Mouse (Mus musculus) lung, postnatal 0 days (tissue): ENCODE measurements around the gene Gpr84. TPM values are rescaled to one million over a fixed set of nuclear protein-coding genes. Genes with fewer than 3 reads are reported as not detected.

Source experiments
- ATAC-seq: fragments of 200-750 bp; cut with Nextera tagmentation; 2 replicates; pipeline ENCODE4 v1.8.0; 2017; ENCODE audit warnings: moderate library complexity
- DNase-seq: peaks from one replicate; pipeline ENCODE4 v3.0.0-alpha.2; 2016; ENCODE audit warnings: low spot score
- H3K27ac ChIP-seq: fragments of 300-500 bp; sonication (generic); 2 replicates; pipeline ENCODE4 v1.5.1; 2014; ENCODE audit warnings: antibody characterized with exemption, mild to moderate bottlenecking, low read length, mixed read lengths
- H3K27me3 ChIP-seq: fragments of 300-500 bp; sonication (generic); replicated peaks from 2 replicates; pipeline ENCODE4 v1.6.1; 2014; ENCODE audit warnings: low read length, mixed read lengths; ENCODE audit not compliant: insufficient read depth
- H3K36me3 ChIP-seq: fragments of 300-500 bp; sonication (generic); 2 replicates; pipeline ENCODE4 v1.6.1; 2014; ENCODE audit warnings: low read length, mixed read lengths; ENCODE audit not compliant: insufficient read depth
- H3K4me1 ChIP-seq: fragments of 300-500 bp; sonication (generic); 2 replicates; pipeline ENCODE4 v1.6.1; 2014; ENCODE audit warnings: antibody characterized with exemption, low read depth, low read length, mixed read lengths; ENCODE audit not compliant: insufficient read depth
- H3K4me2 ChIP-seq: fragments of 300-500 bp; sonication (generic); replicated peaks from 2 replicates; pipeline ENCODE4 v1.6.1; 2014; ENCODE audit warnings: low read depth, mild to moderate bottlenecking, low read length, moderate library complexity, mixed read lengths
- H3K4me3 ChIP-seq: fragments of 300-500 bp; sonication (generic); 2 replicates; pipeline ENCODE4 v1.5.1; 2014; ENCODE audit warnings: low read depth, low read length
- H3K9ac ChIP-seq: fragments of 300-500 bp; sonication (generic); replicated peaks from 2 replicates; pipeline ENCODE4 v1.6.1; 2014; ENCODE audit warnings: low read depth, mild to moderate bottlenecking
- H3K9me3 ChIP-seq: fragments of 300-500 bp; sonication (generic); 2 replicates; pipeline ENCODE4 v1.6.1; 2016; ENCODE audit warnings: low read length, mixed read lengths
- CTCF ChIP-seq: IDR thresholded peaks from 2 replicates; pipeline ENCODE4 v1.5.1; 2016; ENCODE audit warnings: antibody characterized with exemption, mild to moderate bottlenecking
- EP300 ChIP-seq: IDR thresholded peaks from 2 replicates; pipeline ENCODE4 v1.6.1; 2016; ENCODE audit warnings: antibody characterized with exemption, mild to moderate bottlenecking, control low read depth
- WGBS: fragments of 180-500 bp; shearing (Covaris S2); extraction: QIAGEN DNeasy Blood & Tissue Kit; methylation state at CpG from one replicate; pipeline ENCODE4 v1.1.7; 2014; 5-methylcytosine and 5-hydroxymethylcytosine counted together
- microRNA counts: library from miRNA; unstranded; fragments of <30 nt; microRNA quantifications from one replicate; lab custom pipeline; 2015
- microRNA-seq: library from miRNA; unstranded; fragments of <30 nt; microRNA quantifications from one replicate; pipeline ENCODE4, GENCODE M21; 2016
- polyA plus RNA-seq: library from polyadenylated mRNA; unstranded; fragments of >200 nt; fragmentation: Nextera tagmentation; extraction: Ambion mirVana; gene quantifications from 2 replicates; pipeline ENCODE4 v1.2.1, GENCODE M21; 2015

Gpr84 gene
- polyA plus RNA-seq, 1 experiment from 2014 or later, result 0.67 TPM

- no peak overlapping the region for H3K27ac ChIP-seq
- no peak overlapping the region for H3K4me2 ChIP-seq
- no peak for TF ChIP-seq EP300
- TF ChIP-seq CTCF, result no peak
- H3K27me3 ChIP-seq, result no peaks in the 10 kb centered on the region
- DNase-seq, result no peak
- no peak for ATAC-seq
- H3K9me3 ChIP-seq, result no peaks in the 10 kb centered on the region
- no peaks in the 10 kb centered on the region for H3K4me1 ChIP-seq
- H3K9ac ChIP-seq, result no peak overlapping the region
- H3K4me3 ChIP-seq, result no peak overlapping the region
- no peaks in the 10 kb centered on the region for H3K36me3 ChIP-seq
- 85% methylated on average over 2 of the region's 2 CpGs for WGBS
These were observed 45.6 kb downstream of the Gpr84 start for GRCm38 (mm10) chr15:103264794-103265193.

DNA sequence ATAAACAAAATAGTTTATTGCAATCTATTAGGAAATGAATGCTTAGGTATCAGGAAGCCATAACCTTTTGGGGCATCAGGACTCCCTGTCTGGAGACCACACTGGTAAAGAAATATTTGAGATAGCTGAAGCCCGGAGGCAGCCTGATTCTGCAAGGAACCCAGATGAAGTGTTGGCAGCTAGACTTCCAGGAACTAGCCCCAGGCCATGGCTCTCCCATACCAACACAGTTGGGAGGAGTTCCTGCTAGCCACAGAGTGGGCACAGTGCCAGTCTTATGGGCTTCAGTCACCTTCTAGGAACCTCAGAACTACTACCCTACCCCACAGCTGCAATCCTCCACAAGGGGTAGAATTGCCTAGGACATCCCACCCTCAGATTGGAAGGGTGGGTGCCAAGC is 50.4 kb downstream of the Gpr84 start:
- Histone ChIP-seq H3K4me2 (no peak overlapping the region), H3K36me3 (no peaks in the 10 kb centered on the region), H3K27ac (no peak overlapping the region; the same call in 1 of the 2 replicates), H3K4me1 (peaks cover 6% of the 10 kb centered on the region; the same call in 1 of the 2 replicates), H3K9me3 (no peaks in the 10 kb centered on the region), H3K9ac (no peak overlapping the region), H3K27me3 (no peaks in the 10 kb centered on the region), H3K4me3 (no peak overlapping the region)
- TF ChIP-seq CTCF (no peak), EP300 (no peak)
- 15% methylated on average over 1 of the region's 1 CpGs for WGBS
- ATAC-seq, result no peak
- no peak for DNase-seq

DNA sequence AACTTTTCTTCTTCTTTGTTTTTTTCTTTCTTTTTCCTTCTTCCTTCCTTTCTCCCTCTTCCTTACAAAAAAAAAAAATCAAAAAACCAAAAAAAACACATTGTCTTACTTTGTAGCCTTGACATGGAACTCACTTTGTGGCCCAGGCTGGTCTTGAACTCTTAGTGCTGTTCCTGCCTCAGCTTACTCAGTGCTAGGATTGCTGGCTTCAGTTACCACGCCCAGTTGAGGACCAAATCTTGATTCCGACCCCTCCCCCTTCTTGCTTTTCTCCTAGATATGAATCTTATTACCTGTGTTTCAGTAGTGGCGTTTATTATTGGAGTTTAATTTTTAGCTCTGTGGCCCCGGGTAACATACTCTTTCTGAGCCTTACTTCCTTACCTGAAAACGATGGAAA is 51.2 kb downstream of the Gpr84 start:
- TF ChIP-seq EP300, result no peak
- no peak for TF ChIP-seq CTCF
- ATAC-seq (no peak), DNase-seq (no peak)
- Histone ChIP-seq H3K4me2 (no peak overlapping the region), H3K36me3 (no peaks in the 10 kb centered on the region), H3K27me3 (no peaks in the 10 kb centered on the region), H3K4me3 (no peak overlapping the region), H3K9ac (no peak overlapping the region), H3K27ac (no peak overlapping the region), H3K4me1 (peaks cover 7% of the 10 kb centered on the region; the same call in 1 of the 2 replicates), H3K9me3 (no peaks in the 10 kb centered on the region)
- 83% methylated on average over 5 of the region's 5 CpGs for WGBS

MicroRNAs within 50 kb of the gene (microRNA counts, 519-probe panel; counts per million panel counts)
- microRNA mmu-miR-148b (lab: Ali Mortazavi, UCI), result 5,134 counts per million, percentile 61 among the panel's probes with 10 or more counts

Small RNAs within 50 kb of the gene (microRNA-seq; reads per million reads assigned to microRNA genes)
- gene Mir148b (318 reads per million, percentile 62 among the genes with 10 or more reads in this experiment), gene Mir6963 (not detected)

Other genes with a start within 250 kb of the Gpr84 start
- 10.5 and 12.2 TPM in 2 replicates for gene Smug1, start 143.5 kb downstream of the Gpr84 start, polyA plus RNA-seq
- 27.8 and 29.4 TPM in 2 replicates for gene Cbx5, start 70.8 kb downstream of the Gpr84 start, polyA plus RNA-seq
- gene Hnrnpa1, start 70.2 kb downstream of the Gpr84 start, polyA plus RNA-seq, result 200 and 211 TPM in 2 replicates
- gene Nfe2, start 52.2 kb downstream of the Gpr84 start, polyA plus RNA-seq, result 10.5 and 11.2 TPM in 2 replicates
- 162 and 163 TPM in 2 replicates for gene Copz1, start 37.9 kb downstream of the Gpr84 start, polyA plus RNA-seq
- gene Zfp385a, start 29.5 kb upstream of the Gpr84 start, polyA plus RNA-seq, result 5.0 and 6.5 TPM in 2 replicates
- 30.0 and 31.2 TPM in 2 replicates for gene Itga5, start 56.2 kb upstream of the Gpr84 start, polyA plus RNA-seq
- gene Gtsf1, start 119.9 kb upstream of the Gpr84 start, polyA plus RNA-seq, result not detected in 2 replicates
- gene Gtsf2, start 137.9 kb upstream of the Gpr84 start, polyA plus RNA-seq, result not detected in 2 replicates
- 3.5 and 3.7 TPM in 2 replicates for gene Nckap1l, start 143.2 kb upstream of the Gpr84 start, polyA plus RNA-seq
- gene Pde1b, start 192.4 kb upstream of the Gpr84 start, polyA plus RNA-seq, result 2.1 and 2.2 TPM in 2 replicates
- 5.7 and 7.0 TPM in 2 replicates for gene Ppp1r1a, start 227.4 kb upstream of the Gpr84 start, polyA plus RNA-seq